Mouse (Mus musculus): ENCODE data around the gene Slc34a1. TPM values are rescaled to one million over a fixed set of nuclear protein-coding genes. Genes with fewer than 3 reads are reported as not detected.
A peak's percentile ranks its signal among the peaks of the same experiment; 100 is the strongest.

Slc34a1 gene
- polyA plus RNA-seq, 1 experiment, result not detected

GRCm38 (mm10) chr13:55419142-55419541 lies 21.2 kb downstream of the Slc34a1 start:
- no peaks in the 10 kb centered on the region for H3K4me1 ChIP-seq (ENCODE audit: control insufficient read depth, insufficient read depth, low read length)
- H3K27ac ChIP-seq (ENCODE audit: insufficient read depth, low read length), result no peak overlapping the region
- no peak overlapping the region for H3K4me3 ChIP-seq (ENCODE audit: low read depth, low read length)
- no peaks in the 10 kb centered on the region for H3K36me3 ChIP-seq (ENCODE audit: control insufficient read depth, insufficient read depth, low read length, poor library complexity, severe bottlenecking)
- no peaks in the 10 kb centered on the region for H3K27me3 ChIP-seq (ENCODE audit: control insufficient read depth, insufficient read depth, low read length, poor library complexity, severe bottlenecking)
- H3K9ac ChIP-seq (ENCODE audit: low read depth, poor library complexity, severe bottlenecking), result no peak overlapping the region
- no peak for TF ChIP-seq EP300 (IDR thresholded peaks at IDR 0.05; ENCODE audit: insufficient read depth, low read depth, low read length)
- TF ChIP-seq CTCF (IDR thresholded peaks at IDR 0.05; ENCODE audit: low read depth, low read length), result no peak
- TF ChIP-seq POLR2A (IDR thresholded peaks at IDR 0.05; ENCODE audit: insufficient read depth, low read length), result no peak
- H3K9me3 ChIP-seq (replicated peaks; ENCODE audit: control insufficient read depth, insufficient read depth, low read length, poor library complexity, severe bottlenecking), result no peaks in the 10 kb centered on the region

GRCm38 (mm10) chr13:55420018-55420932 lies 22.3 kb downstream of the Slc34a1 start:
- no peaks in the 10 kb centered on the region for H3K9me3 ChIP-seq (replicated peaks; ENCODE audit: control insufficient read depth, insufficient read depth, low read length, poor library complexity, severe bottlenecking)
- no peak overlapping the region for H3K27ac ChIP-seq (ENCODE audit: insufficient read depth, low read length)
- H3K9ac ChIP-seq (ENCODE audit: low read depth, poor library complexity, severe bottlenecking), result 0 out of 2 replicates have a peak overlapping the region, but pooled peaks have one; percentile 1
- TF ChIP-seq EP300 (IDR thresholded peaks at IDR 0.05; ENCODE audit: insufficient read depth, low read depth, low read length) (no peak), CTCF (IDR thresholded peaks at IDR 0.05; ENCODE audit: low read depth, low read length) (peak; percentile 8), POLR2A (IDR thresholded peaks at IDR 0.05; ENCODE audit: insufficient read depth, low read length) (no peak)
- H3K36me3 ChIP-seq (ENCODE audit: control insufficient read depth, insufficient read depth, low read length, poor library complexity, severe bottlenecking), result no peaks in the 10 kb centered on the region
- peak overlapping the region; percentile 44 for H3K4me3 ChIP-seq (ENCODE audit: low read depth, low read length)
- H3K27me3 ChIP-seq (ENCODE audit: control insufficient read depth, insufficient read depth, low read length, poor library complexity, severe bottlenecking), result no peaks in the 10 kb centered on the region
- H3K4me1 ChIP-seq (ENCODE audit: control insufficient read depth, insufficient read depth, low read length), result no peaks in the 10 kb centered on the region

- Histone ChIP-seq H3K27ac (ENCODE audit: insufficient read depth, low read length) (no peak overlapping the region), H3K4me3 (ENCODE audit: low read depth, low read length) (peak overlapping the region; percentile 44), H3K9me3 (replicated peaks; ENCODE audit: control insufficient read depth, insufficient read depth, low read length, poor library complexity, severe bottlenecking) (no peaks in the 10 kb centered on the region), H3K4me1 (ENCODE audit: control insufficient read depth, insufficient read depth, low read length) (no peaks in the 10 kb centered on the region), H3K9ac (ENCODE audit: low read depth, poor library complexity, severe bottlenecking) (0 out of 2 replicates have a peak overlapping the region, but pooled peaks have one; percentile 1), H3K36me3 (ENCODE audit: control insufficient read depth, insufficient read depth, low read length, poor library complexity, severe bottlenecking) (no peaks in the 10 kb centered on the region), H3K27me3 (ENCODE audit: control insufficient read depth, insufficient read depth, low read length, poor library complexity, severe bottlenecking) (no peaks in the 10 kb centered on the region)
- peak; percentile 59 for TF ChIP-seq CTCF (IDR thresholded peaks at IDR 0.05; ENCODE audit: low read depth, low read length)
- no peak for TF ChIP-seq EP300 (IDR thresholded peaks at IDR 0.05; ENCODE audit: insufficient read depth, low read depth, low read length)
- no peak for TF ChIP-seq POLR2A (IDR thresholded peaks at IDR 0.05; ENCODE audit: insufficient read depth, low read length)
Observed at GRCm38 (mm10) chr13:55420933-55421800, 23.2 kb downstream of the Slc34a1 start.

GRCm38 (mm10) chr13:55426613-55427012 lies 28.6 kb downstream of the Slc34a1 start, which contains the start of gene F12:
TSS of gene F12 (minus strand) at chr13:55426793.
- TF ChIP-seq CTCF (IDR thresholded peaks at IDR 0.05; ENCODE audit: low read depth, low read length) (no peak), EP300 (IDR thresholded peaks at IDR 0.05; ENCODE audit: insufficient read depth, low read depth, low read length) (no peak), POLR2A (IDR thresholded peaks at IDR 0.05; ENCODE audit: insufficient read depth, low read length) (no peak)
- H3K4me1 ChIP-seq (ENCODE audit: control insufficient read depth, insufficient read depth, low read length), result no peaks in the 10 kb centered on the region
- H3K27me3 ChIP-seq (ENCODE audit: control insufficient read depth, insufficient read depth, low read length, poor library complexity, severe bottlenecking), result no peaks in the 10 kb centered on the region
- H3K36me3 ChIP-seq (ENCODE audit: control insufficient read depth, insufficient read depth, low read length, poor library complexity, severe bottlenecking), result no peaks in the 10 kb centered on the region
- H3K9ac ChIP-seq (ENCODE audit: low read depth, poor library complexity, severe bottlenecking), result no peak within 1 kb of the TSS
- H3K4me3 ChIP-seq (ENCODE audit: low read depth, low read length), result no peak within 1 kb of the TSS
- H3K9me3 ChIP-seq (replicated peaks; ENCODE audit: control insufficient read depth, insufficient read depth, low read length, poor library complexity, severe bottlenecking), result no peaks in the 10 kb centered on the region; the same call in 1 of the 2 replicates
- H3K27ac ChIP-seq (ENCODE audit: insufficient read depth, low read length), result no peak within 1 kb of the TSS

GRCm38 (mm10) chr13:55429226-55429888 lies 31.4 kb downstream of the Slc34a1 start:
- no peak overlapping the region for H3K4me3 ChIP-seq (ENCODE audit: low read depth, low read length)
- no peak for TF ChIP-seq POLR2A (IDR thresholded peaks at IDR 0.05; ENCODE audit: insufficient read depth, low read length)
- no peak for TF ChIP-seq CTCF (IDR thresholded peaks at IDR 0.05; ENCODE audit: low read depth, low read length)
- no peak for TF ChIP-seq EP300 (IDR thresholded peaks at IDR 0.05; ENCODE audit: insufficient read depth, low read depth, low read length)
- H3K27me3 ChIP-seq (ENCODE audit: control insufficient read depth, insufficient read depth, low read length, poor library complexity, severe bottlenecking), result no peaks in the 10 kb centered on the region
- H3K27ac ChIP-seq (ENCODE audit: insufficient read depth, low read length), result no peak overlapping the region
- no peaks in the 10 kb centered on the region for H3K36me3 ChIP-seq (ENCODE audit: control insufficient read depth, insufficient read depth, low read length, poor library complexity, severe bottlenecking)
- H3K4me1 ChIP-seq (ENCODE audit: control insufficient read depth, insufficient read depth, low read length), result no peaks in the 10 kb centered on the region
- H3K9me3 ChIP-seq (replicated peaks; ENCODE audit: control insufficient read depth, insufficient read depth, low read length, poor library complexity, severe bottlenecking), result no peaks in the 10 kb centered on the region; the same call in 1 of the 2 replicates
- no peak overlapping the region for H3K9ac ChIP-seq (ENCODE audit: low read depth, poor library complexity, severe bottlenecking)

All from ES-Bruce4 (cell line).